Mouse (Mus musculus): ENCODE data around the gene D2hgdh. TPM values are rescaled to one million over a fixed set of nuclear protein-coding genes. Genes with fewer than 3 reads are reported as not detected.
"Not testable (repeated sequence)": the region's sequence is repeated elsewhere in the genome, so short reads cannot be mapped to it uniquely, and the experiment has no call there.

The D2hgdh gene
- polyA plus RNA-seq, 1 experiment from 2014 or later, result 14.8 TPM

- not testable (repeated sequence) for DNase-seq (ENCODE audit: low spot score); H3K4me1 ChIP-seq; H3K9me3 ChIP-seq; H3K36me3 ChIP-seq; H3K4me3 ChIP-seq; H3K27me3 ChIP-seq (ENCODE audit: insufficient read depth, poor library complexity, severe bottlenecking); H3K27ac ChIP-seq
- 15% methylated on average over 3 of the region's 5 CpGs for whole genome bisulfite sequencing
Observed at GRCm38 (mm10) chr1:93901291-93901690, 76.6 kb downstream of the D2hgdh start.

Other genes with a start within 250 kb of the D2hgdh start
- gene Stk25, start 166.2 kb upstream of the D2hgdh start, polyA plus RNA-seq (2016; fragmentation: Nextera tagmentation; extraction: Ambion mirVana), result 144 and 161 TPM in 2 replicates
- 45.7 and 54.9 TPM in 2 replicates for gene Bok, start 139.2 kb upstream of the D2hgdh start, polyA plus RNA-seq (2016; fragmentation: Nextera tagmentation; extraction: Ambion mirVana)
- gene Atg4b, start 73.4 kb upstream of the D2hgdh start, polyA plus RNA-seq (2016; fragmentation: Nextera tagmentation; extraction: Ambion mirVana), result 69.3 and 78.3 TPM in 2 replicates
- gene Thap4, start 70.0 kb upstream of the D2hgdh start, polyA plus RNA-seq (2016; fragmentation: Nextera tagmentation; extraction: Ambion mirVana), result 42.9 and 56.5 TPM in 2 replicates
- gene Dtymk, start 23.0 kb upstream of the D2hgdh start, polyA plus RNA-seq (2016; fragmentation: Nextera tagmentation; extraction: Ambion mirVana), result 214 and 261 TPM in 2 replicates
- gene Ing5, start 20.9 kb upstream of the D2hgdh start, polyA plus RNA-seq (2016; fragmentation: Nextera tagmentation; extraction: Ambion mirVana), result 20.3 and 21.1 TPM in 2 replicates
- 0.10 TPM in 1 of 2 replicates, not detected in the other for gene Gal3st2, start 36.4 kb downstream of the D2hgdh start, polyA plus RNA-seq (2016; fragmentation: Nextera tagmentation; extraction: Ambion mirVana)
- gene Gal3st2b, start 93.4 kb downstream of the D2hgdh start, polyA plus RNA-seq (2016; fragmentation: Nextera tagmentation; extraction: Ambion mirVana), result 0.07 TPM in 1 of 2 replicates, not detected in the other
- gene Gal3st2c, start 165.6 kb downstream of the D2hgdh start, polyA plus RNA-seq (2016; fragmentation: Nextera tagmentation; extraction: Ambion mirVana), result not detected in 2 replicates
- gene Neu4, start 195.5 kb downstream of the D2hgdh start, polyA plus RNA-seq (2016; fragmentation: Nextera tagmentation; extraction: Ambion mirVana), result not detected in 2 replicates
- not detected in 2 replicates for gene Pdcd1, start 227.6 kb downstream of the D2hgdh start, polyA plus RNA-seq (2016; fragmentation: Nextera tagmentation; extraction: Ambion mirVana)

All from heart, embryonic 10.5 days (tissue).